Mouse (Mus musculus): ENCODE results near the gene Tbc1d16. TPM values are rescaled to one million over a fixed set of nuclear protein-coding genes. Genes with fewer than 3 reads are reported as not detected.

Gene Tbc1d16
- polyA plus RNA-seq, 1 experiment from 2014 or later, result 20.9 TPM

GRCm38 (mm10) chr11:119095441-119095840, 132.9 kb downstream of the Tbc1d16 start:
- H3K36me3 ChIP-seq, result no peaks in the 10 kb centered on the region
- H3K4me3 ChIP-seq, result no peak overlapping the region
- WGBS, result 33% methylated on average over 3 of the region's 3 CpGs
- H3K27me3 ChIP-seq, result peaks cover 6% of the 10 kb centered on the region; the same call in 1 of the 2 replicates
- no peak overlapping the region for H3K9ac ChIP-seq
- H3K9me3 ChIP-seq, result no peaks in the 10 kb centered on the region
- ATAC-seq (ENCODE audit: borderline replicate concordance, extremely low read depth, low FRiP score, low TSS enrichment), result no peak
- peaks cover 14% of the 10 kb centered on the region for H3K4me1 ChIP-seq
- H3K27ac ChIP-seq, result no peak overlapping the region
- H3K4me2 ChIP-seq, result no peak overlapping the region

- 74% methylated on average over 1 of the region's 1 CpGs for WGBS
- no peak for ATAC-seq (ENCODE audit: borderline replicate concordance, extremely low read depth, low FRiP score, low TSS enrichment)
- no peak overlapping the region for H3K4me3 ChIP-seq
- H3K36me3 ChIP-seq, result no peaks in the 10 kb centered on the region
- no peak overlapping the region for H3K4me2 ChIP-seq
- H3K9ac ChIP-seq, result no peak overlapping the region
- no peaks in the 10 kb centered on the region for H3K9me3 ChIP-seq
- H3K27ac ChIP-seq, result no peak overlapping the region
- H3K27me3 ChIP-seq, result peaks cover 27% of the 10 kb centered on the region
- peaks cover 34% of the 10 kb centered on the region for H3K4me1 ChIP-seq
Measured at GRCm38 (mm10) chr11:119093322-119093721, 135.0 kb downstream of the Tbc1d16 start.

Small RNA genes within 50 kb of the gene (microRNA-seq; reads per million reads assigned to microRNA genes)
- gene Mir6934, result 0.74 reads per million

Other genes starting within 250 kb of the Tbc1d16 start
- not detected in 2 replicates for gene Enpp7, start 240.3 kb downstream of the Tbc1d16 start, polyA plus RNA-seq (2015; fragmentation: Nextera tagmentation; extraction: Ambion mirVana)
- 36.7 and 38.3 TPM in 2 replicates for gene Cbx2, start 205.5 kb downstream of the Tbc1d16 start, polyA plus RNA-seq (2015; fragmentation: Nextera tagmentation; extraction: Ambion mirVana)
- 9.4 and 11.3 TPM in 2 replicates for gene Cbx8, start 187.5 kb downstream of the Tbc1d16 start, polyA plus RNA-seq (2015; fragmentation: Nextera tagmentation; extraction: Ambion mirVana)
- 13.3 and 14.1 TPM in 2 replicates for gene Cbx4, start 142.3 kb downstream of the Tbc1d16 start, polyA plus RNA-seq (2015; fragmentation: Nextera tagmentation; extraction: Ambion mirVana)
- 4.9 and 5.7 TPM in 2 replicates for gene Ccdc40, start 73 bp upstream of the Tbc1d16 start, polyA plus RNA-seq (2015; fragmentation: Nextera tagmentation; extraction: Ambion mirVana)
- 61.5 and 66.1 TPM in 2 replicates for gene Gaa, start 39.4 kb upstream of the Tbc1d16 start, polyA plus RNA-seq (2015; fragmentation: Nextera tagmentation; extraction: Ambion mirVana)
- gene Eif4a3, start 71.6 kb upstream of the Tbc1d16 start, polyA plus RNA-seq (2015; fragmentation: Nextera tagmentation; extraction: Ambion mirVana), result 369 and 387 TPM in 2 replicates
- 0.05 and 0.09 TPM in 2 replicates for gene Card14, start 79.3 kb upstream of the Tbc1d16 start, polyA plus RNA-seq (2015; fragmentation: Nextera tagmentation; extraction: Ambion mirVana)
- 7.6 and 8.7 TPM in 2 replicates for gene Sgsh, start 127.0 kb upstream of the Tbc1d16 start, polyA plus RNA-seq (2015; fragmentation: Nextera tagmentation; extraction: Ambion mirVana)
- 9.5 and 12.3 TPM in 2 replicates for gene Slc26a11, start 127.1 kb upstream of the Tbc1d16 start, polyA plus RNA-seq (2015; fragmentation: Nextera tagmentation; extraction: Ambion mirVana)
- gene Rnf213, start 164.6 kb upstream of the Tbc1d16 start, polyA plus RNA-seq (2015; fragmentation: Nextera tagmentation; extraction: Ambion mirVana), result 7.0 and 7.6 TPM in 2 replicates